Mouse (Mus musculus) frontal cortex, adult (tissue): ENCODE measurements around the gene Ankrd24.
"Not testable (repeated sequence)": the region's sequence is repeated elsewhere in the genome, so short reads cannot be mapped to it uniquely, and the experiment has no call there.

Source experiments
- ATAC-seq: cut with Nextera tagmentation; 2 replicates; pipeline ENCODE4 v1.9.2; 2017; ENCODE audit warnings: mild to moderate bottlenecking, moderate library complexity, mixed read lengths; ENCODE audit not compliant: low TSS enrichment

The Ankrd24 gene

DNA sequence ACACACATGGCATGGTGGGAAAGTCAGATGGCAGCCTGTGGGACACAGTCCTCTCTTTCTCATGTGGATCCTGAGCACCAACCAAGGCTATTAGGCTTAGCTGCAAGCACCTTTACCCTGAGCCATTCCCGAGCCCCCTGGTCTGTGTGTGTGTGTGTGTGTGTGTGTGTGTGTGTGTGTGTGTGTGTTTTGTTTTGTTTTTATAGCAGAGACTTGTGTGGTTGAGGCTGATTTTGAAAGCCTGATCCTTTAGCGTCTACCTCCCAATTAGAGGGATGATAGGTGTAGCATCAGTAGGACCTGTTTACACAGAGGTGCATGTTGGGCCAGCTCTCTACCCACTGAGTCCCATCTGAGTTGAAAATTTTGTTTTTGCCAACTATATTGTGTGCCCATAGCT, 15.8 kb downstream of the Ankrd24 start:
- no peak for ATAC-seq

DNA sequence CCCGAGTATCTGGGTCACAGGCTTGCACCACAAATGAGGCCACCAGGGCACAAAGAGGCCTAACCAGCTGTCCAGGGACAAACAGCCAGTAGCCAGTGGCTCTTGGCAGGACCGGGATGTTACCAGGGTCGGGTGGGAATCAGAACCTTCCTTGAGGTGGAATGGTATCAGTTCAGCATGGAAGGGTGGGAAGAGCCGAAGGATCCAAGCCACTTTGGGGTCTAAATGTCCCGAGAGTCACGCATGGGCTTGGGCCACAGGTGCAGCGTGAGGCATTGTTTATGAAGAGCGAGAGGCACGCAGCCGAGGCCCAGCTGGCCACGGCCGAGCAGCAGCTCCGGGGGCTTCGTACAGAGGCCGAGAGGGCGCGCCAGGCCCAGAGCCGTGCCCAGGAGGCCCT, 16.4 kb downstream of the Ankrd24 start:
- no peak for ATAC-seq

DNA sequence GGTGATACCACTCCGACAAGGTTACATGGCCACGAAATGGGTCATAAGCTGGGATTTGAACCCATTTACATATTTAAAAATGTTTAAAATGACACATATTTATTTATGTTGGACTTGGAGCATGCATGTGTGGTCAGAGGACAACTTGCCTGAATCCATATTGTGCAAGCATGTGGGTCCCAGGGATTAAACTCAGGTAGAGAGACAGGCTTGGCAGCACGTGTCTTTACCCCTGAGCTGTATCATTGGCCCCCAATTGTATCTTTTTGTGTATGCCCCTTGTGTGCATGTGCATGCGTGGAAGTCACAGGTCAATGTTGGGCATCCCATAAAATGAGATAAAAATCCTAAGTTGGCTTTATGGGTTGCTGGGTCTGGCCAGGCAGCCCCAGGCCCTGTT, 17.1 kb downstream of the Ankrd24 start:
- no peak for ATAC-seq

DNA sequence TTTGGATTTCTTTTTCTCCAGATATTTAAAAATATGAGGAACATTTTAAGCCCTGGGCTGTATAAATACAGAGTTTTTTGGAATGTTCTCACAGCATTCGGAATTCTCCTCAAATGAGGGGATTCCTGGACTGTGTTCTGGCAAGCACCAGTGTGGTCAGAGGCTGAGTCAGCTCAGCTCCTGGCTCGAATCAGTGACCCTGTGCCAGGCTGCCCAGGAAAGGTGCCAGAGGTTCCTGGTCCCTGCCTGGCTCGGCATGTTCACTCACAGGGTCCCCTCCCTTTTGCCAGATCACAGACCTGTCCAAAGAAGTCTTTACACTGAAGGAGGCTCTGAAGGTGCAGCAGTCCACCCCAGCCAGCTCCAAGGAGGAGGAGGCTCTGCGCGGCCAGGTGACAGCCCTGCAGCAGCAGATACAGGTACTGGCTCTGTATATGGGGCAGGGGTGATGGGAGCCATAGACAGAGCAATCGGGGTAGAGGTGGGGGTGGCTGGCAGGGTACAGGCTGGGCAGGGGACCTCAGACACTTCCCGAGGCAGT, 17.7 kb downstream of the Ankrd24 start:
- ATAC-seq: no peak

GRCm38 (mm10) chr10:81648803-81649775, 20.7 kb downstream of the Ankrd24 start, which contains the start of gene Gm10778:
Gene Gm10778, plus strand, starts transcription at chr10:81649059.
- peak; percentile 99 for ATAC-seq

- no peak for ATAC-seq
Observed at GRCm38 (mm10) chr10:81655178-81655577, 26.8 kb downstream of the Ankrd24 start.

DNA sequence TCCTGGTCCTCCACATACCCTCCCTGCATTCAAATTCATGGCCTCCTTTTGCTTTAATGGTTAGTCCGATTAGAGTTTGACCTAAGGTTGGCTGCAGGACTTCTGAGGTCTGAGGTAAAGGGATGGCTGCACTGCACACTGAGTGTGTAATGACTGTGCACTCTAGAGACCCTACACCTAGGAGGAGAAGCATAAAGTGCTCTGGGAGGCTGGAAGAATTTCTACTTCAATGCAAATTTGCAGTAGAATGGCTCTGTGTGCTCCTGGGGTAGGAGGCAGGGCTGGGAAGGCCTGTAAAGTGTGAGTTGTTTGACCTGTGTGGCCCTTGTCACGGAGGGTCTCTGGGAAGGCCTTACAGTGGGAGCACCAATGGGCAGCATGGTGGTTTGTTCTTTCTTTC, 27.8 kb downstream of the Ankrd24 start:
- ATAC-seq: no peak

DNA sequence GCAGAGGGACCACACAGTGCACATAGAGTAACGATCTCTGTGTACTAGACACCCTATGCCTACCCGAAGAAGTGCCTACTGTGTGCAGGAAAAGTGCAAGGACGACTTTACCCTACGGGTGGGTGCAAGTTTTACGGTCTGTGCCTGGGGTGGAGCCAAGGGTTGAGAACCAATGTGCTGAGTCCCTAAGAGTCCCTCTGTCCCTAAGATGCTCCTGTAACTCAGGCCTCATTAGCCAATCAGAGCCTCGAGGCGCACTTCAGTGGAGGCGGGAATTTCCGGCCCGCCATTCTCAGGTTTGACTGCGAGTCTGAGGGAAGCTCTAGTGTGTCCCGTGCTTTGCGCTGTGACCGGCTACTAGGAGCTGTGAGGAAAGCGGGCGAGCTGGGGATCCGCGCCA, 58.8 kb downstream of the Ankrd24 start:
- ATAC-seq: not testable (repeated sequence)
